Mouse (Mus musculus): ENCODE measurements around the gene Gm10184. TPM values are rescaled to one million over a fixed set of nuclear protein-coding genes. Genes with fewer than 3 reads are reported as not detected.
"Not testable (repeated sequence)": the region's sequence is repeated elsewhere in the genome, so short reads cannot be mapped to it uniquely, and the experiment has no call there.

Gm10184 gene
- polyA plus RNA-seq (2014; fragmentation: Nextera tagmentation; extraction: Ambion mirVana), result 59.1 and 64.9 TPM in 2 replicates

DNA sequence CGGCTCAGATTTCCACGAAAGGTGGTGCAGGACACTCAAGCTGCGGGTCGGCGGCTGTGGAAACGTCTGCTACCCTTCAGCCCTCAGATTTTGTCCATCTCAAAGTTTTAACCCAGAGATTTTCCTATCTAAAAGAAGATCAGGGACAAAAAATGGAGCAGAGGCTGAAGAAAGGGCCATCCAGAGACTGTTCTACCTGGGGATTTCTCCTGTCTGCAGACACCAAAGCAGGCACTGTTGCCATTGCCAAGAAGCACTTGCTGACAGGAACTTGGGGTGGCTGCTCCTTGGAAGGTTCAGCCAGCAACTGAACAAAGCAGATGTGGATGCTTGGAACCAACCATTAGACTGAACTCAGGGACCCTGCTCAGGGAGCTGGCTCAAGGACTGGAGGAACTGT is at the start of gene Gm10184:
Gene Gm10184 (minus strand): TSS at position 101 of the 400 bp plus-strand sequence.
- H3K9me3 ChIP-seq (ENCODE audit: control insufficient read depth, low read length), result no peaks in the 10 kb centered on the region
- H3K36me3 ChIP-seq (ENCODE audit: control insufficient read depth, insufficient read depth, low read length), result no peaks in the 10 kb centered on the region
- WGBS, result 87% methylated on average over 6 of the region's 6 CpGs
- DNase-seq (ENCODE audit: low spot score), result no peak
- H3K27me3 ChIP-seq (replicated peaks; ENCODE audit: control insufficient read depth, insufficient read depth, low read length), result no peaks in the 10 kb centered on the region
- no peak for ATAC-seq (replicated peaks; ENCODE audit: low FRiP score)
- H3K4me2 ChIP-seq, result no peak within 1 kb of the TSS
- H3K27ac ChIP-seq (ENCODE audit: low read depth, low read length), result no peak within 1 kb of the TSS
- no peak within 1 kb of the TSS for H3K9ac ChIP-seq (ENCODE audit: low read depth, low read length)
- no peak within 1 kb of the TSS for H3K4me3 ChIP-seq (ENCODE audit: low read depth, low read length)
- H3K4me1 ChIP-seq (replicated peaks; ENCODE audit: control insufficient read depth, insufficient read depth, low read length), result no peaks in the 10 kb centered on the region

DNA sequence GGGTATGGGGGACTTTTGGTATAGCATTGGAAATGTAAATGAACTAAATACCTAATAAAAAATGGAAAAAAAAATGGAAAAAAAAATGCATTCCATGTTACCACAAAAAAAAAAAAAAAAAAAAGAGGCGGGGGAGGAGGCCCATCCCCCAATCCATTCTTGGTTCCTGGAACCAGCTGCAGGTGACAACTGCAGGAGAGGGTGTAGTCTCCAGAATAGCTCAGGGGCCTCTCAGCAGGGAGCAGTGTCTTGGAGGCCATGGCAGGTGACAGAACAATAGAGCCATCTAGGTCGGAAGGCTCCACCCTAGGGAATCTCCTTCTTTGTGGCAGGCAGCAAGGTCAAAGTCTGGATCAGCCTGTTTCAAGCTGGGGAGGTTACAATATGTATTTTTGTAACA is 23.7 kb upstream of the Gm10184 start:
- Histone ChIP-seq H3K9ac (ENCODE audit: low read depth, low read length) (no peak overlapping the region), H3K4me1 (replicated peaks; ENCODE audit: control insufficient read depth, insufficient read depth, low read length) (no peaks in the 10 kb centered on the region), H3K4me2 (no peak overlapping the region), H3K4me3 (ENCODE audit: low read depth, low read length) (no peak overlapping the region), H3K9me3 (ENCODE audit: control insufficient read depth, low read length) (no peaks in the 10 kb centered on the region), H3K36me3 (ENCODE audit: control insufficient read depth, insufficient read depth, low read length) (no peaks in the 10 kb centered on the region), H3K27me3 (replicated peaks; ENCODE audit: control insufficient read depth, insufficient read depth, low read length) (no peaks in the 10 kb centered on the region), H3K27ac (ENCODE audit: low read depth, low read length) (no peak overlapping the region)
- ATAC-seq (replicated peaks; ENCODE audit: low FRiP score) (no peak), DNase-seq (ENCODE audit: low spot score) (no peak)
- WGBS, result 85% methylated on average over 1 of the region's 2 CpGs

DNA sequence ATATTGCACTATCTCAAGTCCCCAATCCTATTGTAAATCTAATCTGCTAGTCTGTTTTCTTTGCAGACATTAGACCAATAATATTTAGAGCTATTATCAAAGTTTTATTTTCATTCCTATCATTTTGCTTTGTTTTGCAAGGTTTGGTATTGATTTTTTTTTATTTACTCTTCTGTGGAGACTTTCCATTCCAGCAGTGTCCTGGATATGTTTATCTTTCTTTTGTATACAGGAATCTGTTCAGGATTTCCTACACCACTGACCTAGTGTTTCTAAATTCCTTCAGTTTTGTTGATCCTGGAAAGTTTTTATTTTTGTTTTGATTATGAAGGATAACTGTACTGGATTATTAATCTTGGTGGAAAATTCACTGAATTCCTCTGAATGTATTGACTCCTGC is 2.6 kb downstream of the Gm10184 start:
- no peak overlapping the region for H3K9ac ChIP-seq (ENCODE audit: low read depth, low read length)
- ATAC-seq (replicated peaks; ENCODE audit: low FRiP score) (no peak), DNase-seq (ENCODE audit: low spot score) (no peak)

DNA sequence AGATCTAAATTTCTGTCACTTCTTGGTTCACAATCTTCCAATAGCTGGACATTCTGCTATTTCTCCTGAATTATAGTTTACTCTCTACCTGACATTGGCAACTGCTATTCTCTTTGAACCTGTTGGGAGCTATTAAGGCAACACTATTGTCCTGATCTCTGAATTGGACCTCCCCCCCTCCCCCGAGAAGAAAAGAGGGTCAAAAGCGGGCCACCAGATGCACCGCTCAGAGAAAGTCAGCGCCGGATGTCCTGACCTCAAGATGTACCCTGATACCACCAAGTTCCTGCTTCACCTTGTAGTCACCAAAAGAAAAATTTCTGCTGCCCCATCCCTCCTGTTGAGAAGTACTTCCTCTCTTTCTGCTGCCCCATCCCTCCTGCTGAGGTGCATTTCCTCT is 5.5 kb downstream of the Gm10184 start:
- ATAC-seq (replicated peaks; ENCODE audit: low FRiP score); H3K9me3 ChIP-seq (ENCODE audit: control insufficient read depth, low read length); H3K4me2 ChIP-seq; H3K4me3 ChIP-seq (ENCODE audit: low read depth, low read length); H3K9ac ChIP-seq (ENCODE audit: low read depth, low read length); H3K4me1 ChIP-seq (replicated peaks; ENCODE audit: control insufficient read depth, insufficient read depth, low read length); DNase-seq (ENCODE audit: low spot score); H3K27ac ChIP-seq (ENCODE audit: low read depth, low read length); H3K36me3 ChIP-seq (ENCODE audit: control insufficient read depth, insufficient read depth, low read length); H3K27me3 ChIP-seq (replicated peaks; ENCODE audit: control insufficient read depth, insufficient read depth, low read length): not testable (repeated sequence)
- WGBS, result 84% methylated on average over 5 of the region's 5 CpGs

More for the DNA sequence above, 2.6 kb downstream of the Gm10184 start:
- Histone ChIP-seq H3K4me3 (ENCODE audit: low read depth, low read length) (no peak overlapping the region), H3K9me3 (ENCODE audit: control insufficient read depth, low read length) (no peaks in the 10 kb centered on the region), H3K36me3 (ENCODE audit: control insufficient read depth, insufficient read depth, low read length) (no peaks in the 10 kb centered on the region), H3K4me2 (no peak overlapping the region), H3K27me3 (replicated peaks; ENCODE audit: control insufficient read depth, insufficient read depth, low read length) (no peaks in the 10 kb centered on the region), H3K27ac (ENCODE audit: low read depth, low read length) (no peak overlapping the region), H3K4me1 (replicated peaks; ENCODE audit: control insufficient read depth, insufficient read depth, low read length) (no peaks in the 10 kb centered on the region)

DNA sequence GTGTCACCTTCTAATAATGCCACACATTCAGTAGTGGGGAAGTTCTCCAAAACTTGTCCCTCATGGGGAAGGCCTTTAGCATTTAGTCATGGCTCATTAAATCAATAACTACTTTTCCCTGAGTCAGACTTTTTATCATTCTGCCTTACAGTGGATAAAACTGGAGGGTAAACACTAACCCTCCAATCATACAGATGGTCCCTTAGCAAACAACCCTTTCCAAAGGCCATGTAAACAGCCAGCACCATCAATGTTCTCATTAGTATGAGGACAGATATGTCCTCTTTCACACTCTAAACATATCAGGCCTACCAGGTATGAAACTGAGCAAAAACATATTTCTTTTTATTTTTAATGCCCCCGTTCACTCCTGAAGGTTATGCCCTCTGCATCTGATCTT is 7.5 kb downstream of the Gm10184 start:
- DNase-seq (ENCODE audit: low spot score), result no peak
- WGBS, result 93% methylated on average over 1 of the region's 1 CpGs
- ATAC-seq (replicated peaks; ENCODE audit: low FRiP score), result no peak
- Histone ChIP-seq H3K4me2 (no peak overlapping the region), H3K9ac (ENCODE audit: low read depth, low read length) (no peak overlapping the region), H3K4me3 (ENCODE audit: low read depth, low read length) (no peak overlapping the region), H3K4me1 (replicated peaks; ENCODE audit: control insufficient read depth, insufficient read depth, low read length) (no peaks in the 10 kb centered on the region), H3K9me3 (ENCODE audit: control insufficient read depth, low read length) (no peaks in the 10 kb centered on the region), H3K36me3 (ENCODE audit: control insufficient read depth, insufficient read depth, low read length) (no peaks in the 10 kb centered on the region), H3K27ac (ENCODE audit: low read depth, low read length) (no peak overlapping the region), H3K27me3 (replicated peaks; ENCODE audit: control insufficient read depth, insufficient read depth, low read length) (no peaks in the 10 kb centered on the region)

DNA sequence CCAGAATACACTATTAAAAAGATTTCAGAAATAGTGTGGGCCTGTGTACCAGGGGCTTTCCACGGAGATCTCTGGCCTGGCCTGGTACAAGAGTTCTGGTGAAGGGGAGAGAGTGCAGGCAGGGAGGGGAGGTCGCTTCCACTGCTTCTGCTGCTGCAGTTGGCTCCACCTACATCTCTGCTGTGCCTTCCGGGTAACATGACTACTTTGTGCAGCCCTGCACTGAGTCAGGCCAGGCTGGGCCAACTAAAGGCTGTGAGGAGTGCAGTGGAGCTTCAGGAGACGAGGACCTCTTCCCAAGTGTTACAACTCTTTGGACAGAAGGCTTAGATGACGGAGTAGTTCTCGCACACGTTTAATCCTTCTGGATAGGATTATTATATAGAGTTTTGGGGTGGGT is 9.6 kb downstream of the Gm10184 start:
- ATAC-seq (replicated peaks; ENCODE audit: low FRiP score) (no peak), DNase-seq (ENCODE audit: low spot score) (no peak)

DNA sequence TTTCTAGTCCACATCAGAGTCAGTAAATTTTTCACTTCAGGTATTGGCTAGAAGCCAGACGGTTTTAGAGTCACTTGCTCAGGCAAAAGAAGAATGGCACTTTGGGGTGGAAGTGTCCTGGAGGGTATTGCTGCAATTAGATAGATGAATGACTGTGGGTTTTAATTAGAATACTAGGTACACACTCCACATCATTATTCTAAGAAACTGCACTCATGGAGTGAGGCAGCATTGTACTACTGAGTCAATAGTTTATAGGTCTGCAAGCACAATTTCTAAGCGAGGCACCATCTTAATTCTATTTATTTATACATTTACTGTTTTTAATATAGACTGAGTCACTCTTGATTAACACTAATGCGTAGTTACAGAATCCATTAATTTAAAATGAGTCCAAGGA is 10.4 kb downstream of the Gm10184 start:
- ATAC-seq (replicated peaks; ENCODE audit: low FRiP score) (no peak), DNase-seq (ENCODE audit: low spot score) (no peak)
- Histone ChIP-seq H3K4me1 (replicated peaks; ENCODE audit: control insufficient read depth, insufficient read depth, low read length) (no peaks in the 10 kb centered on the region), H3K36me3 (ENCODE audit: control insufficient read depth, insufficient read depth, low read length) (no peaks in the 10 kb centered on the region), H3K9ac (ENCODE audit: low read depth, low read length) (no peak overlapping the region), H3K27ac (ENCODE audit: low read depth, low read length) (no peak overlapping the region), H3K4me3 (ENCODE audit: low read depth, low read length) (no peak overlapping the region), H3K9me3 (ENCODE audit: control insufficient read depth, low read length) (no peaks in the 10 kb centered on the region), H3K27me3 (replicated peaks; ENCODE audit: control insufficient read depth, insufficient read depth, low read length) (no peaks in the 10 kb centered on the region), H3K4me2 (no peak overlapping the region)
- WGBS, result 68% methylated on average over 3 of the region's 3 CpGs

More for the DNA sequence above, 9.6 kb downstream of the Gm10184 start:
- Histone ChIP-seq H3K27ac (ENCODE audit: low read depth, low read length) (no peak overlapping the region), H3K4me3 (ENCODE audit: low read depth, low read length) (no peak overlapping the region), H3K9ac (ENCODE audit: low read depth, low read length) (no peak overlapping the region), H3K36me3 (ENCODE audit: control insufficient read depth, insufficient read depth, low read length) (no peaks in the 10 kb centered on the region), H3K4me2 (no peak overlapping the region), H3K9me3 (ENCODE audit: control insufficient read depth, low read length) (no peaks in the 10 kb centered on the region), H3K4me1 (replicated peaks; ENCODE audit: control insufficient read depth, insufficient read depth, low read length) (no peaks in the 10 kb centered on the region), H3K27me3 (replicated peaks; ENCODE audit: control insufficient read depth, insufficient read depth, low read length) (no peaks in the 10 kb centered on the region)
- 59% methylated on average over 7 of the region's 7 CpGs for WGBS

DNA sequence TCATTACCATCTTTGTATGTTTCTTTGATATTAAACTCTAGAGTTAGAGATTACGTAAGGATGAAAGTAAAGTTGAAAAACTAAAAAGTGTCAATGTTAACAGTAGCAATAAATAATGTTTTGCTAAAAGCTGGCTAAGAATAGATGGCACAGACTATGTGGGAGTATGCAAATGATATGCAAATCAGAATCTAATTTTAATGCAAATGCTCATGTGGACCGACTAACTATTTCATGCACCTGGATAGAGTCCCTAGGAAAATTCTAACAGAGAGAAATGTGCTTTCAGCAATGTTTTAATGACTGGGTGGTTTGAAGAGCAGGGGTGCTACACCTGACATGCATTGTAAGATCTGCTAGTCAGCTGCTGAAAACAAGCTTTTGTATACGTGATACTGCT is 45.3 kb downstream of the Gm10184 start:
- Histone ChIP-seq H3K4me3 (ENCODE audit: low read depth, low read length) (no peak overlapping the region), H3K9me3 (ENCODE audit: control insufficient read depth, low read length) (no peaks in the 10 kb centered on the region), H3K4me1 (replicated peaks; ENCODE audit: control insufficient read depth, insufficient read depth, low read length) (no peaks in the 10 kb centered on the region), H3K36me3 (ENCODE audit: control insufficient read depth, insufficient read depth, low read length) (no peaks in the 10 kb centered on the region), H3K4me2 (no peak overlapping the region), H3K9ac (ENCODE audit: low read depth, low read length) (no peak overlapping the region), H3K27ac (ENCODE audit: low read depth, low read length) (no peak overlapping the region), H3K27me3 (replicated peaks; ENCODE audit: control insufficient read depth, insufficient read depth, low read length) (no peaks in the 10 kb centered on the region)
- DNase-seq (ENCODE audit: low spot score), result no peak
- ATAC-seq (replicated peaks; ENCODE audit: low FRiP score), result no peak
- WGBS, result 78% methylated on average over 3 of the region's 3 CpGs
